Mouse (Mus musculus): ENCODE results near the gene Tmem201. TPM values are rescaled to one million over a fixed set of nuclear protein-coding genes. Genes with fewer than 3 reads are reported as not detected.

Tmem201 gene
- polyA plus RNA-seq, 1 experiment = 27.7 TPM

- peaks cover 24% of the 10 kb centered on the region for H3K36me3 ChIP-seq (ENCODE audit: control insufficient read depth, insufficient read depth)
- H3K4me3 ChIP-seq (ENCODE audit: insufficient read depth, poor library complexity, severe bottlenecking) = no peak overlapping the region
- H3K79me2 ChIP-seq (ENCODE audit: control insufficient read depth, insufficient read depth) = peaks cover 14% of the 10 kb centered on the region
- no peaks in the 10 kb centered on the region for H3K27me3 ChIP-seq (ENCODE audit: control insufficient read depth, insufficient read depth, insufficient read length)
- H3K79me3 ChIP-seq (ENCODE audit: low read depth) = no peaks in the 10 kb centered on the region
- TF ChIP-seq USF1 (IDR thresholded peaks at IDR 0.05; ENCODE audit: low read depth) (no peak), MYOG (IDR thresholded peaks at IDR 0.05; ENCODE audit: control insufficient read depth, extremely low read depth, insufficient read length) (no peak), FOSL1 (IDR thresholded peaks at IDR 0.05; ENCODE audit: insufficient read depth, low read length, poor library complexity, severe bottlenecking) (no peak), CTCF (IDR thresholded peaks at IDR 0.05; ENCODE audit: control insufficient read depth, insufficient read depth, insufficient read length) (peak; percentile 64), MAX (IDR thresholded peaks at IDR 0.05) (no peak), CEBPB (IDR thresholded peaks at IDR 0.05; ENCODE audit: low read depth) (no peak), MYOD1 (IDR thresholded peaks at IDR 0.05; ENCODE audit: control insufficient read depth, insufficient read length, low read depth) (peak; percentile 27)
- no peak overlapping the region for H3ac ChIP-seq (ENCODE audit: control insufficient read depth, insufficient read length, low read depth)
Observed at GRCm38 (mm10) chr4:149723855-149724731, 13.8 kb downstream of the Tmem201 start.

- peaks cover 25% of the 10 kb centered on the region for H3K36me3 ChIP-seq (ENCODE audit: control insufficient read depth, insufficient read depth)
- peaks cover 14% of the 10 kb centered on the region for H3K79me2 ChIP-seq (ENCODE audit: control insufficient read depth, insufficient read depth)
- no peaks in the 10 kb centered on the region for H3K79me3 ChIP-seq (ENCODE audit: low read depth)
- no peak overlapping the region for H3K4me3 ChIP-seq (ENCODE audit: insufficient read depth, poor library complexity, severe bottlenecking)
- H3ac ChIP-seq (ENCODE audit: control insufficient read depth, insufficient read length, low read depth) = no peak overlapping the region
- TF ChIP-seq USF1 (IDR thresholded peaks at IDR 0.05; ENCODE audit: low read depth) = no peak
- no peak for TF ChIP-seq MYOG (IDR thresholded peaks at IDR 0.05; ENCODE audit: control insufficient read depth, extremely low read depth, insufficient read length)
- TF ChIP-seq CEBPB (IDR thresholded peaks at IDR 0.05; ENCODE audit: low read depth) = no peak
- TF ChIP-seq FOSL1 (IDR thresholded peaks at IDR 0.05; ENCODE audit: insufficient read depth, low read length, poor library complexity, severe bottlenecking) = no peak
- no peak for TF ChIP-seq MYOD1 (IDR thresholded peaks at IDR 0.05; ENCODE audit: control insufficient read depth, insufficient read length, low read depth)
- TF ChIP-seq CTCF (IDR thresholded peaks at IDR 0.05; ENCODE audit: control insufficient read depth, insufficient read depth, insufficient read length) = no peak
- TF ChIP-seq MAX (IDR thresholded peaks at IDR 0.05) = no peak
- no peaks in the 10 kb centered on the region for H3K27me3 ChIP-seq (ENCODE audit: control insufficient read depth, insufficient read depth, insufficient read length)
Observed at GRCm38 (mm10) chr4:149723021-149723390, 14.8 kb downstream of the Tmem201 start.

- Histone ChIP-seq H3K4me3 (ENCODE audit: insufficient read depth, poor library complexity, severe bottlenecking) (no peak overlapping the region), H3K36me3 (ENCODE audit: control insufficient read depth, insufficient read depth) (peaks cover 31% of the 10 kb centered on the region), H3K79me2 (ENCODE audit: control insufficient read depth, insufficient read depth) (peaks cover 14% of the 10 kb centered on the region), H3ac (ENCODE audit: control insufficient read depth, insufficient read length, low read depth) (no peak overlapping the region), H3K79me3 (ENCODE audit: low read depth) (no peaks in the 10 kb centered on the region), H3K27me3 (ENCODE audit: control insufficient read depth, insufficient read depth, insufficient read length) (no peaks in the 10 kb centered on the region)
- TF ChIP-seq MAX (IDR thresholded peaks at IDR 0.05) (no peak), MYOD1 (IDR thresholded peaks at IDR 0.05; ENCODE audit: control insufficient read depth, insufficient read length, low read depth) (peak; percentile 30)
Observed at GRCm38 (mm10) chr4:149722104-149723020, 15.5 kb downstream of the Tmem201 start.

GRCm38 (mm10) chr4:149721163-149721562 is 16.7 kb downstream of the Tmem201 start:
- Histone ChIP-seq H3K36me3 (ENCODE audit: control insufficient read depth, insufficient read depth) (peaks cover 40% of the 10 kb centered on the region), H3K79me2 (ENCODE audit: control insufficient read depth, insufficient read depth) (peaks cover 14% of the 10 kb centered on the region), H3K79me3 (ENCODE audit: low read depth) (no peaks in the 10 kb centered on the region), H3ac (ENCODE audit: control insufficient read depth, insufficient read length, low read depth) (no peak overlapping the region), H3K27me3 (ENCODE audit: control insufficient read depth, insufficient read depth, insufficient read length) (no peaks in the 10 kb centered on the region), H3K4me3 (ENCODE audit: insufficient read depth, poor library complexity, severe bottlenecking) (no peak overlapping the region)
- peak; percentile 50 for TF ChIP-seq MYOD1 (IDR thresholded peaks at IDR 0.05; ENCODE audit: control insufficient read depth, insufficient read length, low read depth)
- TF ChIP-seq FOSL1 (IDR thresholded peaks at IDR 0.05; ENCODE audit: insufficient read depth, low read length, poor library complexity, severe bottlenecking) = no peak
- no peak for TF ChIP-seq CTCF (IDR thresholded peaks at IDR 0.05; ENCODE audit: control insufficient read depth, insufficient read depth, insufficient read length)
- TF ChIP-seq MAX (IDR thresholded peaks at IDR 0.05) = no peak

- Histone ChIP-seq H3K36me3 (ENCODE audit: control insufficient read depth, insufficient read depth) (peaks cover 33% of the 10 kb centered on the region), H3K79me3 (ENCODE audit: low read depth) (no peaks in the 10 kb centered on the region), H3K4me3 (ENCODE audit: insufficient read depth, poor library complexity, severe bottlenecking) (no peak overlapping the region), H3K27me3 (ENCODE audit: control insufficient read depth, insufficient read depth, insufficient read length) (no peaks in the 10 kb centered on the region), H3K79me2 (ENCODE audit: control insufficient read depth, insufficient read depth) (peaks cover 10% of the 10 kb centered on the region), H3ac (ENCODE audit: control insufficient read depth, insufficient read length, low read depth) (no peak overlapping the region)
- TF ChIP-seq MAX (IDR thresholded peaks at IDR 0.05) (no peak), MYOG (IDR thresholded peaks at IDR 0.05; ENCODE audit: control insufficient read depth, extremely low read depth, insufficient read length) (no peak), USF1 (IDR thresholded peaks at IDR 0.05; ENCODE audit: low read depth) (no peak), CEBPB (IDR thresholded peaks at IDR 0.05; ENCODE audit: low read depth) (no peak), CTCF (IDR thresholded peaks at IDR 0.05; ENCODE audit: control insufficient read depth, insufficient read depth, insufficient read length) (no peak), FOSL1 (IDR thresholded peaks at IDR 0.05; ENCODE audit: insufficient read depth, low read length, poor library complexity, severe bottlenecking) (no peak), MYOD1 (IDR thresholded peaks at IDR 0.05; ENCODE audit: control insufficient read depth, insufficient read length, low read depth) (no peak)
Observed at GRCm38 (mm10) chr4:149719686-149720085, 18.2 kb downstream of the Tmem201 start.
